Mouse (Mus musculus) urinary bladder, postnatal 25 days (tissue): ENCODE results near the gene Aig1.

Experiments used
- DNase-seq: peaks from one replicate; pipeline ENCODE4 v3.0.0; 2022; ENCODE audit warnings: low spot score

The Aig1 gene

GRCm38 (mm10) chr10:13849205-13849604, 19.6 kb downstream of the Aig1 start:
- DNase-seq = no peak

GRCm38 (mm10) chr10:13844864-13845263, 23.9 kb downstream of the Aig1 start:
- DNase-seq = no peak

- DNase-seq = no peak
Measured at GRCm38 (mm10) chr10:13843746-13844145, 25.0 kb downstream of the Aig1 start.

GRCm38 (mm10) chr10:13842855-13843254, 25.9 kb downstream of the Aig1 start:
- no peak for DNase-seq

GRCm38 (mm10) chr10:13838511-13839126, 30.2 kb downstream of the Aig1 start:
- no peak for DNase-seq

GRCm38 (mm10) chr10:13837709-13838456, 30.9 kb downstream of the Aig1 start:
- DNase-seq = no peak

GRCm38 (mm10) chr10:13836956-13837355, 31.8 kb downstream of the Aig1 start:
- no peak for DNase-seq

- DNase-seq = no peak
Measured at GRCm38 (mm10) chr10:13835737-13836475, 32.9 kb downstream of the Aig1 start.

- no peak for DNase-seq
Measured at GRCm38 (mm10) chr10:13834056-13834455, 34.7 kb downstream of the Aig1 start.

- DNase-seq = no peak
Measured at GRCm38 (mm10) chr10:13833066-13833566, 35.7 kb downstream of the Aig1 start.

- no peak for DNase-seq
Measured at GRCm38 (mm10) chr10:13832546-13833033, 36.2 kb downstream of the Aig1 start.

GRCm38 (mm10) chr10:13827150-13827549, 41.6 kb downstream of the Aig1 start:
- no peak for DNase-seq

GRCm38 (mm10) chr10:13813591-13813990, 55.2 kb downstream of the Aig1 start:
- no peak for DNase-seq

- no peak for DNase-seq
Measured at GRCm38 (mm10) chr10:13808291-13808690, 60.5 kb downstream of the Aig1 start.

- no peak for DNase-seq
Measured at GRCm38 (mm10) chr10:13806806-13807205, 62.0 kb downstream of the Aig1 start.

GRCm38 (mm10) chr10:13801296-13801695, 67.5 kb downstream of the Aig1 start:
- DNase-seq = no peak

- DNase-seq = no peak
Measured at GRCm38 (mm10) chr10:13793458-13793857, 75.3 kb downstream of the Aig1 start.

- DNase-seq = no peak
Measured at GRCm38 (mm10) chr10:13792788-13793187, 76.0 kb downstream of the Aig1 start.

GRCm38 (mm10) chr10:13789604-13790003, 79.2 kb downstream of the Aig1 start:
- DNase-seq = no peak

GRCm38 (mm10) chr10:13788057-13788456, 80.7 kb downstream of the Aig1 start:
- no peak for DNase-seq

GRCm38 (mm10) chr10:13782774-13783173, 86.0 kb downstream of the Aig1 start:
- no peak for DNase-seq

- no peak for DNase-seq
Measured at GRCm38 (mm10) chr10:13782235-13782757, 86.5 kb downstream of the Aig1 start.
